Mouse (Mus musculus) embryonic stem cell, embryonic (primary cell): Measurements from ENCODE around the gene Pde7b.

Source experiments
- CTCF ChIA-PET, 4 experiments: fragments of 300-600 bp in 2 of 4; fragments of 350-600 bp in 2 of 4; sonication (Branson Sonifier 250); formaldehyde crosslinking; loops; one replicate each; lab custom pipeline; 2022; ENCODE audit warnings: inconsistent platforms in 2 of 4; lab: Charles Lee
- POLR2A ChIA-PET, 4 experiments: fragments of 300-600 bp in 2 of 4; fragments of 350-600 bp in 2 of 4; sonication (Branson Sonifier 250); formaldehyde crosslinking; loops; one replicate each; lab custom pipeline; 2022; ENCODE audit warnings: antibody characterized with exemption in 4 of 4, inconsistent platforms in 1 of 4; lab: Charles Lee

Pde7b gene

GRCm38 (mm10) chr10:20724451-20724850, 427 bp downstream of the Pde7b start:
- ChIA-PET CTCF (interaction anchor here in 1 of 4 experiments (0.6 to 0.7 kb wide), 2 partner anchors 59 to 1053 kb away, joined by 5 to 7 read pairs; no protein-coding TSS in a partner anchor), POLR2A (interaction anchor here in 1 of 4 experiments (0.6 to 0.7 kb wide), 2 partner anchors 558 to 1220 kb away, joined by 3 to 4 read pairs; no protein-coding TSS in a partner anchor)

- ChIA-PET CTCF (no interaction called here), POLR2A (interaction anchor here in 1 of 4 experiments (0.6 kb wide), 1 partner anchor 557 kb away, joined by 4 read pairs; no protein-coding TSS in a partner anchor)
Measured at GRCm38 (mm10) chr10:20723962-20724361, 916 bp downstream of the Pde7b start.

- ChIA-PET POLR2A (no interaction called here), CTCF (interaction anchor here in 1 of 4 experiments (0.6 kb wide), 1 partner anchor 364 kb away, joined by 4 read pairs; no protein-coding TSS in a partner anchor)
Measured at GRCm38 (mm10) chr10:20723521-20723915, 1.4 kb downstream of the Pde7b start.

GRCm38 (mm10) chr10:20722651-20723520, 2.0 kb downstream of the Pde7b start:
- ChIA-PET CTCF (interaction anchor here in 1 of 4 experiments (0.6 kb wide), 1 partner anchor 364 kb away, joined by 4 read pairs; no protein-coding TSS in a partner anchor), POLR2A (no interaction called here)

- POLR2A ChIA-PET = no interaction called here
- CTCF ChIA-PET = no interaction called here
Measured at GRCm38 (mm10) chr10:20719201-20719600, 5.7 kb downstream of the Pde7b start.

- POLR2A ChIA-PET = no interaction called here
Measured at GRCm38 (mm10) chr10:20700633-20701032, 24.2 kb downstream of the Pde7b start.

GRCm38 (mm10) chr10:20699874-20700273, 25.0 kb downstream of the Pde7b start:
- CTCF ChIA-PET = no interaction called here
- POLR2A ChIA-PET = no interaction called here

More at GRCm38 (mm10) chr10:20700633-20701032, 24.2 kb downstream of the Pde7b start:
- CTCF ChIA-PET = no interaction called here

GRCm38 (mm10) chr10:20695637-20696036, 29.2 kb downstream of the Pde7b start:
- ChIA-PET CTCF (interaction anchor here in 1 of 4 experiments (0.6 kb wide), 1 partner anchor 333 kb away, joined by 3 read pairs; no protein-coding TSS in a partner anchor), POLR2A (no interaction called here)

- CTCF ChIA-PET = no interaction called here
- POLR2A ChIA-PET = no interaction called here
Measured at GRCm38 (mm10) chr10:20690002-20690401, 34.9 kb downstream of the Pde7b start.

- POLR2A ChIA-PET = no interaction called here
- CTCF ChIA-PET = no interaction called here
Measured at GRCm38 (mm10) chr10:20684151-20684550, 40.7 kb downstream of the Pde7b start.

- ChIA-PET POLR2A (no interaction called here), CTCF (no interaction called here)
Measured at GRCm38 (mm10) chr10:20680986-20681385, 43.9 kb downstream of the Pde7b start.

- CTCF ChIA-PET = no interaction called here
- POLR2A ChIA-PET = interaction anchor here in 1 of 4 experiments (0.7 kb wide), 1 partner anchor 199 kb away, joined by 4 read pairs; no protein-coding TSS in a partner anchor
Measured at GRCm38 (mm10) chr10:20675321-20675720, 49.6 kb downstream of the Pde7b start.

- ChIA-PET POLR2A (interaction anchor here in 1 of 4 experiments (0.7 kb wide), 1 partner anchor 731 kb away, joined by 3 read pairs; no protein-coding TSS in a partner anchor), CTCF (no interaction called here)
Measured at GRCm38 (mm10) chr10:20673798-20674197, 51.1 kb downstream of the Pde7b start.

GRCm38 (mm10) chr10:20672591-20672990, 52.3 kb downstream of the Pde7b start:
- ChIA-PET POLR2A (no interaction called here), CTCF (no interaction called here)

GRCm38 (mm10) chr10:20671621-20672020, 53.3 kb downstream of the Pde7b start:
- POLR2A ChIA-PET = no interaction called here
- CTCF ChIA-PET = no interaction called here

GRCm38 (mm10) chr10:20670541-20670940, 54.3 kb downstream of the Pde7b start:
- ChIA-PET CTCF (no interaction called here), POLR2A (no interaction called here)

- CTCF ChIA-PET = interaction anchor here in 1 of 4 experiments (0.6 kb wide), 1 partner anchor 475 kb away, joined by 3 read pairs; no protein-coding TSS in a partner anchor
- POLR2A ChIA-PET = no interaction called here
Measured at GRCm38 (mm10) chr10:20669467-20669866, 55.4 kb downstream of the Pde7b start.

GRCm38 (mm10) chr10:20668577-20668976, 56.3 kb downstream of the Pde7b start:
- CTCF ChIA-PET = no interaction called here

GRCm38 (mm10) chr10:20666655-20667054, 58.2 kb downstream of the Pde7b start:
- CTCF ChIA-PET = no interaction called here
- POLR2A ChIA-PET = no interaction called here

More at GRCm38 (mm10) chr10:20668577-20668976, 56.3 kb downstream of the Pde7b start:
- POLR2A ChIA-PET = no interaction called here

- ChIA-PET POLR2A (no interaction called here), CTCF (no interaction called here)
Measured at GRCm38 (mm10) chr10:20662951-20663350, 61.9 kb downstream of the Pde7b start.
